Mouse (Mus musculus) lung, embryonic 16.5 days (tissue): Measurements from ENCODE around the gene Neurl4. TPM values are rescaled to one million over a fixed set of nuclear protein-coding genes. Genes with fewer than 3 reads are reported as not detected.

Source experiments
- ATAC-seq: fragments of 200-750 bp; cut with Nextera tagmentation; 2 replicates; pipeline ENCODE4 v1.8.0; 2017; ENCODE audit warnings: low read depth, mild to moderate bottlenecking, moderate library complexity
- H3K27ac ChIP-seq: fragments of 300-500 bp; sonication (generic); 2 replicates; pipeline ENCODE4 v1.5.1; 2014; ENCODE audit warnings: mild to moderate bottlenecking, control low read depth, low read length
- H3K27me3 ChIP-seq: fragments of 300-500 bp; sonication (generic); 2 replicates; pipeline ENCODE4 v1.6.1; 2014; ENCODE audit warnings: low read depth, low read length, mixed read lengths; ENCODE audit not compliant: control insufficient read depth, insufficient read depth
- H3K36me3 ChIP-seq: fragments of 300-500 bp; sonication (generic); 2 replicates; pipeline ENCODE4 v1.6.1; 2014; ENCODE audit warnings: low read length; ENCODE audit not compliant: control insufficient read depth, insufficient read depth
- H3K4me1 ChIP-seq: fragments of 300-500 bp; sonication (generic); replicated peaks from 2 replicates; pipeline ENCODE4 v1.6.1; 2014; ENCODE audit warnings: low read length, mixed read lengths; ENCODE audit not compliant: control insufficient read depth, insufficient read depth
- H3K4me2 ChIP-seq: fragments of 300-500 bp; sonication (generic); 2 replicates; pipeline ENCODE4 v1.6.1; 2014; ENCODE audit warnings: low read depth, low read length, control low read depth
- H3K4me3 ChIP-seq: fragments of 300-500 bp; sonication (generic); 2 replicates; pipeline ENCODE4 v1.5.1; 2014; ENCODE audit warnings: mild to moderate bottlenecking, low read length, control low read depth
- H3K9ac ChIP-seq: fragments of 300-500 bp; sonication (generic); 2 replicates; pipeline ENCODE4 v1.6.1; 2014; ENCODE audit warnings: low read length, control low read depth
- H3K9me3 ChIP-seq: fragments of 300-500 bp; sonication (generic); 2 replicates; pipeline ENCODE4 v1.6.1; 2016; ENCODE audit warnings: low read length; ENCODE audit not compliant: control insufficient read depth
- WGBS: fragments of 180-500 bp; shearing (Covaris S2); extraction: QIAGEN DNeasy Blood & Tissue Kit; methylation state at CpG from one replicate; pipeline ENCODE4 v1.1.7; 2014; 5-methylcytosine and 5-hydroxymethylcytosine counted together
- polyA plus RNA-seq: library from polyadenylated mRNA; unstranded; fragments of >200 nt; fragmentation: Nextera tagmentation; extraction: Ambion mirVana; gene quantifications from 2 replicates; pipeline ENCODE4 v1.2.1, GENCODE M21; 2015

The Neurl4 gene
- polyA plus RNA-seq, 1 experiment from 2014 or later = 5.7 TPM

DNA sequence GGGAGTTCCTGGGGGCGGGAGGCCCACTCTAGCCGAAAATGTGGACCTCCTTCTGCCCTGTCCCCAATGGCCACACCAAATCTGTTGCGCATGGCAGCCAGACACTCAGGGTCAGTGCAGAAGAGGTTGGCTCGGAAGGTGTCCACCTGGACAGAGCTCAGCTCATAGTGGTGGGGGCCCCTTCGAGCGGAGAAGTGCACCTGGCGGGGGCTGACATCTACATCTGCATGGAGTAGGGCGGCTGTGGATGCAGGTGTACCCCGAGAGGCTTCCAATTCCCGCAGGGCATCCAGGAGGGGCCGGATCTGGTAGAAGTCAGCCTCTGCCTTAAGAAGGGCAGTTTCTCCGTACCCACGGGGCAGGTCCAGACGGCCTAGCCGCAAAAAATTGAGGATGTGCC is 21.2 kb upstream of the Neurl4 start:
- peak overlapping the region; percentile 87 for H3K4me2 ChIP-seq
- H3K9me3 ChIP-seq = no peaks in the 10 kb centered on the region
- peak overlapping the region; percentile 76 for H3K9ac ChIP-seq
- ATAC-seq = no peak
- H3K4me1 ChIP-seq = peaks cover 53% of the 10 kb centered on the region
- H3K4me3 ChIP-seq = peak overlapping the region; percentile 62
- H3K27ac ChIP-seq = no peak overlapping the region
- WGBS = 35% methylated on average over 15 of the region's 15 CpGs
- no peaks in the 10 kb centered on the region for H3K27me3 ChIP-seq
- H3K36me3 ChIP-seq = no peaks in the 10 kb centered on the region

DNA sequence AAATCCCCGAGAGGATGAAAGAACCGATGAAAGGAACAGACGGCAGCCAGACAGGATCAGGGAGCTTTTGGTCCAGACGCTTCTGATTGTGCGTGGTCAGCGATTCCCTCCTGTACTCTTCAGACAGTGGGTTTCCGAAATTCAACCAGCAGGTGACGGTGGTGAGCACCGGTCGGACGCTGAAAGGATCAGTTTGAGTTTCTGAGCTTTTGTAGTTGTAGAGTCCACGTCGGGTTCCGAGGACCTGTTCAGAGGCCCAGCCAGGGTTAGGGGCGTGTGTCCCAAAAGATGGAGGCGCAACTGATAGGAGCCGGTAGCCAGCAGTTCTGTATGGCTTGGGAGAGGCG is 20.4 kb upstream of the Neurl4 start:
- Histone ChIP-seq H3K4me1 (peaks cover 52% of the 10 kb centered on the region), H3K4me3 (peak overlapping the region; percentile 62), H3K36me3 (no peaks in the 10 kb centered on the region), H3K9ac (peak overlapping the region; percentile 76), H3K27ac (peak overlapping the region; percentile 95), H3K27me3 (no peaks in the 10 kb centered on the region), H3K4me2 (peak overlapping the region; percentile 87), H3K9me3 (no peaks in the 10 kb centered on the region)
- peak; percentile 35; the same call in 1 of the 2 replicates for ATAC-seq
- WGBS = 1% methylated on average over 18 of the region's 18 CpGs

DNA sequence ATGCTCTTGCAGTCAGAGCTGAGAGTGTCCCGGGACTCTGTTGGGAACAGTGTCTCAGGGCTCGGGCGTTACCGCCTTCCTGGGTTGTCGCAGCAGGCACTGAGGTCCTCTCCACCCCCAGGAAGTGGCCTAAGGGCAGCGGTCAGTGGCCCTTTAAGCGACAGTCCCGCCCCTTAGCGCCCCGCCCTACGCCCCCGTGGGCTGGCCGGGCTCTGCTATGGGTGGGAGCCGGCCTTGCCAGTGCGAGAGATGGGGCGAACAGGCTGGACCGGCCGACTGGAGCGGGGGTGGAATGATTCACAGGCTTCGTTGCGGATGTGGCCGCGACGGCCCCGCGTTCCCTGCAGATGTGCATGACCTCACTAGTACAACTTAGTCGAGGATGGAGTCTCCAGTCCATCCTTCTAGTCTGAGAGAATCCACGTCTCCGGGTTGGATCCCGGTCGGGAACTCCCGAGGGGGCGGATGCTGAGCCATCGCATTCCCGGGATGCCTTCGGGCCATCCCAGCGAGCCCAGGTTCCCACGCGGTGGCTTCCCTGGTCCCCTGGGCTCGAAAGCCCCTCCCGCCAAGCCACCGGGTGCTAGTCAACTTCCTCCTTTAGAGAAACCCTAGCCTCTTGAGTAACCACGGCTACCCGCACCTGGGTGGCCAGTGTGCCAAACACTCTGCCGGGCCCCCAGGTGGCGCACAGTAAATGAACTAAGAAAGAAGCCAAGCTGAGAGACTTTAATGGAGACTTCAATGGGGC is 19.8 kb upstream of the Neurl4 start, which contains the start of gene Kctd11:
Gene Kctd11 (minus strand): TSS at position 554 of the 751 bp plus-strand sequence.
- Histone ChIP-seq H3K9me3 (no peaks in the 10 kb centered on the region), H3K4me3 (peak within 1 kb of the TSS; percentile 62), H3K27me3 (no peaks in the 10 kb centered on the region), H3K4me2 (peak within 1 kb of the TSS; percentile 87), H3K9ac (peak within 1 kb of the TSS; percentile 76), H3K27ac (peak within 1 kb of the TSS; percentile 95), H3K36me3 (no peaks in the 10 kb centered on the region), H3K4me1 (peaks cover 46% of the 10 kb centered on the region)
- under 1% methylated on average over 46 of the region's 46 CpGs for WGBS
- peak; percentile 93 for ATAC-seq

DNA sequence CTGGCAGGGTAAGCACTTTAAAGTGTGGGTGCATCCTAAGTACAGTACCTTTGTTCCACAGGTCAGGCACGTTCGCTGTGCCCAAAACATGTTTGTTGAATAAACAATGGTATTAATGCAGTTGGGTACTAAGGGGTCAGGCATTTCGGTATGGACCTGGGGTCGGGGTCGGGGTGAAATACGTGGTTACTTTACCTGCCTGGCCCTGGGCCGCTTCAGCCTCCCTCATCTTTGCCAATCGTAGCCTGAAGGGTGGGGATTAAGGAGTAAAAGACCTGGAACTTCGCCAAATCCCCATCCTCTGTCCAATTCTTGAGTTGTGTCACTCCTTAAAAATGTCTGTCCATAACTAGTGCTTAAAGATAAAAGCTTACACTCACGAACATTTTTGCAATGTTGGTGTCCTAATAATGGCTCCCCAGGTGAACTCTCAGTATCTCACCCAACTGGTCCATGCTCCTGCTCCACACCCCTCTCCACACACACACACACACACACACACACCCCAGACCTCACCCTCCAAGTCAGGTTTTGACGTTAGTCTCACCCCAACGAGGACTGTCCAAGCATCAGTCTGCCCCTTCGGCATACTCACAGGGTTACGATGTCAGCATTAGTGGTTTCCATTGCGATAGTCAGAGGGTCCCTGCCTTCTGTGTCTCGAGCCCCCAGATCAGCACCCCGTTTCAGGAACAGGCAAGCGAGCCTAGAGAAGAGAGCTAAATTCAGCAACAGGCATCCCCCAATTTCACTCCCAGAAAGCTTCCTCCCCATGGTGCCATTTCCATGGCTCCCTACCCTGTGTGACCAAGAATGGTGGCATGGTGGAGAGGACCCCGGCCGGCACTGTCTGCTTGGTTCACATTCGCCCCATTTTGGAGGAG is 18.8 kb upstream of the Neurl4 start:
- 52% methylated on average over 21 of the region's 21 CpGs for WGBS
- Histone ChIP-seq H3K36me3 (no peaks in the 10 kb centered on the region), H3K27me3 (no peaks in the 10 kb centered on the region), H3K4me3 (peak overlapping the region; percentile 62), H3K9ac (peak overlapping the region; percentile 76), H3K4me1 (peaks cover 38% of the 10 kb centered on the region), H3K9me3 (no peaks in the 10 kb centered on the region), H3K4me2 (peak overlapping the region; percentile 87), H3K27ac (peak overlapping the region; percentile 95)
- no peak for ATAC-seq

DNA sequence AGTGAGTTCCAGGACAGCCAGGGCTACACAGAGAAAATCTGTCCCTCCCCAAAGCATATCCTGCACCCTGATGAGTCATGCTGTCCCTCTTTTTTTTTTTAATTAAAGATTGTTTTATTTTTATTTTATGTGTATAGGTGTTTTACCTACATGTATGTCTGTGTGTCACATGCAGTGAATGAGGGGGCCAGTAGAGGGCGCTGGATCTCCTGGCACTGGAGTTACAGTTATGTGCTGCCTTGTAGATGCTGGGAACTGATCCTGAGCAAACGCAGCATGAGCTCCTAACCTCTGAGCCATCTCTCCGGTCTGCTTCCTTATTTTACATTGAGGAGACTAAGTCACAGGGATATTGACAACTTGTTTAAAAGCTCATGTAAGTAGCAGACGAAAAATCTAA is 17.8 kb upstream of the Neurl4 start:
- Histone ChIP-seq H3K9me3 (no peaks in the 10 kb centered on the region), H3K4me1 (peaks cover 28% of the 10 kb centered on the region), H3K4me3 (no peak overlapping the region), H3K9ac (no peak overlapping the region), H3K27me3 (no peaks in the 10 kb centered on the region), H3K36me3 (no peaks in the 10 kb centered on the region), H3K4me2 (no peak overlapping the region), H3K27ac (no peak overlapping the region)
- ATAC-seq = no peak
- WGBS = 64% methylated on average over 4 of the region's 4 CpGs

DNA sequence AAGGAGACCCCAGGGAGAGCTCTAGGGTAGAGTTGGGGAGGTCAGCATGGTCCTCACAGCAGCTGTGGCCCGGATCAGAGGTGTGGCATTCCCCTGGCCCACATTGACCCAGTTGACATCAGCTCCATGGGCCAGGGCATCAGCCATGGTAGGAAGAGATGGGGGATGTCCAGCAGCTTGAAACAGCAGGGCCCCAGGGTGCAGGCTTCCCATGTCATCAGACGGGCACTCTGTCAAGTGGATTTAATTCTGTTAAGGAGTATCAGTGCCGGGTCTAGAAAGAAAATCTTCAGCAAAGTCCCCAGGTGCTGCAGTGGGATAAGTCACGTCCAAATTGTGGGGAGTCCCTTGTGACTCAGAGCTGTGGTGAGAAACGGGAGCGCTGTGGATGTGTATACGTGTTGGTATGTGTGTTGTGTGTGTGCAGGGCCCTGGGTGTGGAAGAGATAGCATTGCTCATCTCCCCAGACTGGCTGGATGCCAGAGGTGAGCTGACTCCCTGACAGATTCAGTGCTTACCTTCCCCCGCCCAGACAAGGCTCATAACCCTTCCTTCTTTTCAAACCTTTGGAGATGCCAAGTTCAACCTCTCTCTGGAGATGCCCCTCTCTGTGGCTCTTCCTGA is 17.2 kb upstream of the Neurl4 start:
- no peak for ATAC-seq
- peaks cover 25% of the 10 kb centered on the region for H3K4me1 ChIP-seq
- WGBS = 80% methylated on average over 8 of the region's 8 CpGs

DNA sequence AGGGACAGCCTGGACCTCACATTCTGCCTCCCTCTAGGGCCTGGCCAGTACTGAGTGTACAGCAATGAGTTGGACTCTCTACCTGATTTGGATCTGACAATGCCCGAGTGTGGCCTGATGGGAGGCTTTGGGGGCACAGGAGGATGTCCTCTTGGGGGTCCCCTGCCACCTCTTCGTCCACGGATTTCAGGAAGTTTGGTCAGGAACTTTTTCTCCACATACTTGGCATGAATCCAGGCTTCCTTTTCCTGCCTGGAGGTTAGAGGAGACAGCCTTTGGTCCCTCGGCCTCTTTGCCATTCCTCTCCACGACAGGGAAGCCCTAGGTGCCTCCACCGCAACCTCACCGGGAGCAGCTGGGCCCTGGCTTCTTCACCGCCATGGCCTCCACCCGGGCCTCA is 16.6 kb upstream of the Neurl4 start:
- 51% methylated on average over 9 of the region's 9 CpGs for WGBS
- Histone ChIP-seq H3K4me2 (peak overlapping the region; percentile 25), H3K9ac (no peak overlapping the region), H3K4me1 (peaks cover 19% of the 10 kb centered on the region), H3K4me3 (no peak overlapping the region), H3K9me3 (no peaks in the 10 kb centered on the region), H3K36me3 (no peaks in the 10 kb centered on the region), H3K27me3 (no peaks in the 10 kb centered on the region), H3K27ac (peak overlapping the region; percentile 66)
- no peak for ATAC-seq

More for the DNA sequence above, 17.2 kb upstream of the Neurl4 start:
- Histone ChIP-seq H3K9me3 (no peaks in the 10 kb centered on the region), H3K9ac (no peak overlapping the region), H3K4me3 (no peak overlapping the region), H3K4me2 (no peak overlapping the region), H3K36me3 (no peaks in the 10 kb centered on the region), H3K27ac (no peak overlapping the region), H3K27me3 (no peaks in the 10 kb centered on the region)

DNA sequence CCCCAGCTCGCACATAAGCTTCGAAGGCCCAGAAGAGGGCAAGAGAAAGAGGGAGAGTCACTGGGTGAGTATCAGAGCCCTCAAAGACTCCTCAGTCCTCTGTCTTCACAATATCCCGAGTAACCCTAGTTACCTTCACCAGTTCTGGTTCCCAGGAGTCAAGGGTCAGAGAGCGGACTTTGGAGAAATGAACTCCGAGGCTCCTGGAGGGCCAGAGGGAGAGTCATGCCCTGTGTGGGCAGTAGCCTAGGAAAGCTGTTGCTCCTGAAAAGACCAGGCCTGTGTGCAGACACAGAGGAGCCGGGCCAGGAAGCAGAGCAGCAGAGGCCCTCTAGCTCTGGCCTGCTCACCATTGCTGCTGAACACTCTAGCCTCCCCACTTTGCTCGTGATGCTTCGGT is 16.2 kb upstream of the Neurl4 start:
- Histone ChIP-seq H3K27ac (peak overlapping the region; percentile 66), H3K4me3 (no peak overlapping the region), H3K4me2 (peak overlapping the region; percentile 25)

More for the DNA sequence above, 16.2 kb upstream of the Neurl4 start:
- peaks cover 15% of the 10 kb centered on the region for H3K4me1 ChIP-seq
- no peaks in the 10 kb centered on the region for H3K9me3 ChIP-seq
- 64% methylated on average over 8 of the region's 8 CpGs for WGBS
- ATAC-seq = no peak
- no peaks in the 10 kb centered on the region for H3K36me3 ChIP-seq
- no peaks in the 10 kb centered on the region for H3K27me3 ChIP-seq
- H3K9ac ChIP-seq = no peak overlapping the region
